Mouse (Mus musculus) cerebellum, adult 8-10 months (tissue): ENCODE data around the gene Nup133.

Experiments
- DNase-seq: peaks from one replicate; pipeline ENCODE4 v3.0.0; 2022

Gene Nup133

DNA sequence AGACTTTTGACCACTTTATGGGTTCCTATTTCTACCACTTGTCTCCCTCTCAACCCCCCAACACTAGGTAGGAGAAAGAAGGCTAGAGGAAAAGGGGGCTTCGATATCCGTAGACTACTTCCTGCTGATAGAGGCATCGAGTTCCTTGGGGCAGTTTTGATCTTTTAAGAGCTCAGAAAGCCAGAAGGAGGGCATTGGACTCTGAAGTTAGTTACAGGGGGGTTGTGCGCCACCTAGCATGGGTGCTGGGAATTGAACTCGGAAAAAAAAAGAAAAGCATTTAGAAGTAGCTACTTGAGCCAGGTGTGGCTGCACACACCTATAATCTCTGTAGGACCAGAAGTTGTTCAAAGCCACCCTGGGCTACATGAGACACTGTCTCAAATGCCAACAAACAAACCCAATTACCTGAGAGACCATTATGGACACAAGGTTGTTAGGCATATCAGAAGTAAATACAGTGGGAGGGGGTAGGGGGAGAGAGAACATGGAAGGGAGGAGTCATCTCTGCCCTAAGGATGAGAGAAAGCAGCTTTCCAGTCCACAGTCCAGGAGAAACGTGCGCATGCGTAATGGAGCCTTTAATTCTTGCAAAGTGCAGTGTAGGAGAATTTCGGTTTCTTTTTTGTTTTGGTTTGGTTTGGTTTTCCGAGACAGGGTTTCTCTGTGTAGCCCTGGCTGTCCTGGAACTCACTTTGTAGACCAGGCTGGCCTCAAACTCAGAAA is 1.2 kb upstream of the Nup133 start:
- DNase-seq = peak; percentile 57

DNA sequence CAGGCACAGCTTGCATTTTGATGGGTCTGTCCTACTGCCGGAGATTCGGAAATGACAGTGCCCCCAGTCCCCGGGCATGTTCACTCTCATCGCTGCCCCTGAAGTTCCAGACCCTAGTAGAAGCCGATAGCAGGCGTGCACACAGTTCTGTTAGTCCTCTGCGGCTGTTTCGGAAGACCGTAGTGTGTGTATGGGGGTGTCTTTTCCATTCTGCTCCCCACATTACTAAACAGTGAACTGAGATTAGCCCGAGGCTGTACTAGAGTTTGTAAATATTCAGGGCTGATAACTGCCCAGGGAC is 571 bp upstream of the Nup133 start:
- no peak for DNase-seq

DNA sequence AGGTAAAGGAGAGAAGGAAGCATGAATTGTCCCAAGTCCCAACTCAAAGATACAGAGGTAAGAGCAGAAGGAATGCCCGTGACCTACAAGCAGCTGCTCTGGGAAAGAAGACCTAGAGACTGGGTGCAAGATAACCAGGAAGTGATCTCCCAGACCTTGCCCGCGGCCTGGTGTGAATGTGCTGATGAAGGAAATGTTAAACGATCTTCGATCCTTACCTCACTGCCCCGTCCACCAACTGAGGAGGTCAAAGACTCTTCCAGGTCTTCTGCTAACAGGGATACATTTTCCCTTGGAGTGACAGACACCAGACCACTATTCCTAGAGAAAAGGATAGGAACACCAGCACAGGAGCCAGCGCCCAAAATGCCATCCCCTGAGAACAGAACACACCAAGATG is 20.0 kb downstream of the Nup133 start:
- DNase-seq = no peak

DNA sequence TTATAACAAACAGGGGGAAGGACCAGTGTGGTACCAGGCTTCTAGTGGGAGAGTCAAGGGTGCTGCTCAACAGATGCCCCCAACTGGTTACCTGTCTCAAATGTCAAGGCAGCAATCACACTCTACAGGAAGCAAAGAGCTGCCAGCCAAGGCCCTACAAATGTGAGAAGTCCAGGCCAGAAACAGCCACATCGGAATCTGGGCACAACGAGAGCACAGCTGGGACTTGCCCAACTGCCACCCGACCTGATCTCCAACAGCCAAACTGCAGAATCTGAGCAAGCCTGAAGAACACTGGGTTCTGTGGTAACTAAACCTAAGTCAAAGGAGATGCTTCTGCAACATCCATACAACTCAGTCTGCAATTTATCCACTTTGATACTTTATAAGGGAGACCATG is 23.4 kb downstream of the Nup133 start:
- DNase-seq = no peak

DNA sequence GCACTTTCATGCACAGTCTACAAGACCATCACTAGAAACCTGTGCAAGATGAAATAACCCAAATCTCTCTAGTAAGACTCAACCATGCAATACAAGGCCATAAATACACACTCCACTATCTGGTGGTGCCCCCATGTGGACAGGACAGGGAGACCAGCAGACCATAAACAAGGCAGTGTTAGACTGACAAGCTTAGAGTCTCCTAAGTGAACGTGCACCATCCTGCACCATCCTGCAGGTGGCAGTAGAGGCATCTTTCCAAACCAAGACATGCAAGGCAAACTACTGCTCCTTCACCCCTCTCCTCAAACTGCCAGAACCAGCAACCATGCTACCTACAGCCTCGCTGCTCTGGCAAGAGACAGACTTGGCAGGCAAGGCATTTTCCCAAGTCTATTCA is 24.3 kb downstream of the Nup133 start:
- DNase-seq = peak; percentile 84

DNA sequence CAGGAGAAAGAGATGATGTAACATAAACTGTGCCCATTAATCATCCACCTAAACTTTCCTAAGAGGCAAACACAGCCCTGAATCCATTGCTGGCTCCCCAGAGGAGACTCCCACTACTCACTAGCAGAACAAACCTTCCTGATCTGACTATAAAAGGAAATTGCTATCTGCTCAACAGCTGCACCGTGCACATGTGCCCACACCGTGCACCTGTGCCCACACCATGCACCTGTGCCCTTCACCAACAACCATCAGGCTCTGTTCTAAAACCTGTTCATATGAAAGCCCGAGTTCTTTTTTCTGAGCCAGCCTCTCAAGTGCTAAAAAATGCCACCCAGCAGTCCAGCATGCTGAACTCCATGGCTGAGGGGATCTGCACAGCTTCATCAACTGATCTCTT is 34.4 kb downstream of the Nup133 start:
- no peak for DNase-seq

DNA sequence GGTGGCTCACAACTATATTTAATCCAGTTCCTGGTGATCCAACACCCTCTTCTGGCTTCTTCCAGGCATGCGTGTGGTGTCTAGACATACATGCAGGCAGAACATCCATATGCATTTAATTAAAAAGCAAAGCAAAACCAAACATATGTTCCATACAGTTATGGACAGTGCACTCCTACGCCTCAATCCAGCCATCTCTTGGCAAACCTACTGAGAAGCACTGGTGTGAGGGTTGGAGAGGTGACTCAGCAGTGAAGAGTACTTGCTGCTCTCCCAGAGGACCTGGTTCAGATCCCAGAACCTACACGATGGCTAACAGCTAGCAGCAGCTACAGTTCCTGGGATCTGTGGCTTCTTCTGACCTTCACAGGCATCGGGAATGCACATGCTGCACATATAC is 36.8 kb downstream of the Nup133 start:
- DNase-seq = no peak

DNA sequence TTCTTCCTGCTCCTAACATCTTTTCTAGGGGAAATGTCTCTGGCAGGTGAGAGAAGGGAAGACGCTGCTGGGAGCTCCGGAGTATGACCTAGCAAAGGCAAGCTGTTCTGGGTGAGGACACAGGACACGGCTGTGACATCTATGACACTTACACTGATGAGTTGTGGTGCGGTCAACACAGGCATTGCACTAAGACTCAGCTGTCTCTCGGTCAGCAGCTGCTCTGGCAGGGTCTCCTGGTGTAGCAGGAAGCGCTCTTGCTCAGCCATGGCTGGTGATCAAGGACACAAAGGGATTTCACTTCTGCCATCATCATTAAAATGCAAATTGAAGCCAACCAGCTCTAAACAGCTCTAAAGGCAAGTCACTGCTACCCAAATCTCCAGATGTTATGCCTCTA is 41.5 kb downstream of the Nup133 start:
- no peak for DNase-seq

DNA sequence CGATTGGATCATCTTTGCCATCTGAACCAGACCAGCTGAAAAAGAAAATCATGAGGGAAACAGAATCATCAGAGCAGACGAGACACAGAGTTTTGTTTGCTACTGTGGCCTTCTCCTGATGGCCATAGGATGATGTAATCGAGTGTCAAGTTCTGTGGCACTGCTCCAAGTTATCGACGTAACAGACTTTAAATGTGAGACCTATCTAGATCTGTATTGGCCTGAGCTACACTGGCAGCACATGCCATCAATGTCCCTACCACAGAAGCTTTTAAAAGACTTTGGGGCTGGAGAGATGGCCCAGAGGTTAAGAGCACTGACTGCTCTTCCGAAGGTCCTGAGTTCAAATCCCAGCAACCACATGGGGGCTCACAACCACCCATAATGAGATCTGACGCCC is 46.4 kb downstream of the Nup133 start:
- no peak for DNase-seq

DNA sequence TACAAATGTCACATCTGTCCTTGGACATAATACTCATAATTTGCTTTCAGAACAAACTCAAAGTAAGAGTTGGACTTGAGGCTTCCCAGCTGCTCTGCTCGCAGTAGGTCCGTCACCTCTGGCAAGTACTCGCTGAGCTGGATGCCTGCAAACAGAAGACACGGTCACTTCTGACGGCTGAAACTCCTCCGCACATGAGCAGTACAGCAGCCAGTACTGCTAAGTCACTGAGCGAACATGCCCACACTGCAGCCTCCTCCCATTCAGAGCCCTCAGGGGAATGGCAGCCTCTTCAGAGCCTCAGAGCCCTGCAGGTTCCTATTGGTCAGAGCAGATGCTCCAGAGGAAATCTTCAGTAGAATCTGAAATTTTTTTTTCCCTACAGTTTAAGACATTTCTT is 49.7 kb downstream of the Nup133 start:
- no peak for DNase-seq

DNA sequence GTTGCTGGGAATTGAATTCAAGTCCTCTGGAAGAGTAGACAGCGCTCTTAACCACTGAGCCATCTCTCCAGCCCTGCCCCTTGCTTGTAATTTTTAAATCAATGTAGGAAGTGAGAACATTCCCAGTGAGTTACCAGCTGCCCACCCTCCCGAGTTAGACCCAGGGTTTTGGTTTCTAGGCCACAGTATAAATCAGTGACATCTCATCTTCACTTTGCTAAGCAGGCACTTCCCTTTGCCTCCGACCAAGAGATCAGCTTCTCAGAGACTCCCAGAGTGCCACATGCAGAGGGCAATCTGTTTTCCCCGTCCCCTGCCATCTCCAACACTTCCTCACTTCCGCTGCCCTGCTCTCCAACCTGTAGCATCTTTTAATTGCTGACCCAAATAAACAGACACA is 50.5 kb downstream of the Nup133 start:
- DNase-seq = no peak

DNA sequence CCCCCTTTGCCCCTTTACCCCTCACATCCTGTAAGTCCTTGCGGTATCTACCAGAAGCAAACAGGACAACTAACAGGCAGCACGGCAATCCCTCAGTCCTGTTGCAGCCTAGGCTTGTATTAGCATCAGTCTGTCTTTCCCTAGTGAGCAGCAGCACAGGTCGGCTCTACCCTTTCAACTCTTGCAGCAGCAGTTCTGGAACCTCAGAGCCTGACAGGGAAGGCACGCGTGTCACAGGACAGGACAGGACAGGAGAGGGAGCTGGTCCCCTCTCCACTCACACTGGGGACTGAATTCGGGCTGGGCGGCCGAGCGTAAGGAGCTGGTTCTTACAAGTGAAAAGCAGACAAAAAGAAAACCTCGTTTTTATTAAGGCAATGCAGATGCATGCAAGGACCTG is 52.3 kb downstream of the Nup133 start:
- DNase-seq = no peak

DNA sequence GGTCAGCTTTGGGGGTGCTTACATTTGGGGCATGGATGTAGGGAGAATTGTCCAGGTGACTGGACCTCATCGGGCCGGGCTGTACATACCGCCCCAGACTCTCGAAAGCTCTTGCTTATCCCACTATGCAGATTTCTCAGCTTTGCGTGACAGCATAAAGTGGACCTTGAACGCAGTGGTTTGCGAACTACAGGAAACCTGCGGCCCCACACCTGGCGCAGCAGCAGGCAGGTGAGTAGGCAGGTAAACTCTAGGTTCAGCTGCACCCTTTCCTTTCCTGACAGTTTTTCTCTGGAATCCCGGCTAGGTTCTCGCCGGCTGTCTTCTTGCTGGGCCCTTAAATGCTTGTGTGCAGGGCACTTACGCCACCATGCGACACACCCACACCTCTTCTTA is 52.7 kb downstream of the Nup133 start:
- no peak for DNase-seq

DNA sequence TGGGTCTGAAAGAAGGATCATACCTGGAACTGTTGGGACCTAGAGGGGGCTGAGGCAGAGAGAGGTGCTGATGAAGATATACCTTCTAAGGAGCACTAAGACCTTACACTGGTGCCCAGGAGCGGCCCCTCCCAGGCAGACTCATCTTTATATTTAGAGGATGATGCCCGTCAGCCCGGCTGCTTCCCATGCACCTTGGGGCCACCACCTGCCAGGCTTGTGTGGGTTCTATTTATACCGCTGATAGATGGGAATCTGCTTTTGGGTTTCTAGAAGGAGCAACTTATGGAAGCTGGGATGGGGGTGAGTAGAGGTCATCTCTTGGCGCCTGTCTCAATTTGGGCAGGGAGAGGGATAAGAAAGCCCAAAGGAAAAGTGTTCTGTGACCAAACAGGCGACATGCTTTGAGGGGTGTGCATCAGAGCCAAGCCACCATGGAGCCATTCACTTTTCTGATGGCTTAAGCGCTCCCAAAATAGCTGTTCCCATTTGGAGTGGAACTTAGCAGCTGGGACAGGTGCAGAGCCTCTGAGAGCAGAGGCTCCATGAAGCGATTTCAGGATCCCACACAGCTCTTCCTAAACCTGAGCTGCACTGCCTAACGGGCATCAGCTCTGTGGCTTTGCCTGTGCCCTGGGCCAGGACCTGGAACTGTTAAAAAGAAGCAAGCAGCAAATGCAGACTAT is 53.2 kb downstream of the Nup133 start:
- no peak for DNase-seq

DNA sequence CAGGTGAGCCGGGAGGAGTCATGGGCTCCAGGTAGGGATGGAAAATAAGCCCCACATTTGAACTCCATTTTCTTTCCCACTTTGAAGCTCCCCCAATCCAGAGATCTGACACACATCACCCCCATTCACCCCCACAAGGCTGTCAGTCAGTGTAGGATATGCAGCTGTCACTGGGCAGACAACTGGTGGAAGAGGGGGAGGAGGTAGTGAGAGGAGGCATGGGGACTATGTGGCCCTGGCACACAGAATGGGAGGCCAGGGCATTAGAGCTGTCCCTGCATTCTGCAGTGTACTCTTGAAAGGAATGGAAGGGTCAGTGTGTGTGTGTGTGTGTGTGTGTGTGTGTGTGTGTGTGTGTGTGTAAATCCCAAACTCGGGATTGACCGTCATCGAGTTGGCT is 53.8 kb downstream of the Nup133 start:
- DNase-seq = no peak

DNA sequence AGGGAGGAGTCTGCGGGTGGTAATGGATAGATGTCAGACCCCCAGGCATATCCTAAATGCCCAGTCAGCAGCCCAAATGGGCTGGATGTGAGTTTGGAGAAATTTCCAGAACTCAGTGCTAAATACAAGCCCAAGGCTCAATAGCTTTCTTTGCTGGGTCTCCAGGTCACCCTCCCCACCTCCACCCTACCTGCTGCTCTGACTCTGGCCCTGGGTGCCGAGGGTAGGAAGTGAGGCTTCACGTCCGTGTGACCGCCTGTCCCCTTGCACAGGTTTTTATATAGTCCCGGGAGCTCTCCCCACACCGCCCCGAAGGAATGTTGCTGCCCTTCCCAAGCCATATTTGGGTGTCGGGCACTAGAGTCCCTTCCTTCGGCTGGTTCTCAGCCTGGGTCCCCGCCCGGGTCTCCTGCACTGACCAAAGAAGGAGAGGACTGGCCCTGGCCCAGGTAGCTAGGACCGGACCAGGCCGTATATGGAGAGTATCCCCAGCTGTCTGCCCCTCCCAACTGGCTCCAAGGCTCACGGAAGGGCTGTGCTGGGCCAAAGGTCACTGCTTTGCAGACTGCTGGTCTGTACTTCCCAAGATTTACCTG is 54.5 kb downstream of the Nup133 start, which contains the start of gene Acta1:
Gene Acta1 (minus strand): TSS at position 250 of the 596 bp plus-strand sequence.
- no peak for DNase-seq

DNA sequence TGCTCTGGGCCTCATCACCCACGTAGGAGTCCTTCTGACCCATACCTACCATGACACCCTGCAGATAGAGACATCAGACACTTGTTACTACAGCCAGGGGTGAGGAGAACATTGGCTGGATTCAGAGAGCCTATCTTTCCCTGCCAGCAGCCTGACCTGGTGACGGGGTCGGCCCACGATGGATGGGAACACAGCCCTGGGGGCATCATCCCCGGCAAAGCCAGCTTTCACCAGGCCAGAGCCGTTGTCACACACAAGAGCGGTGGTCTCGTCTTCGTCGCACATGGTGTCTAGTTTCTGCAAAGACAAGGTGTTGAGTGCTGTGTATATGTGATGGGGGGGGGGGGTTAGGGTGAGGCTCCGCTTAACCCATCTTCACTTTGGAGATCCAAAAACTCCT is 55.7 kb downstream of the Nup133 start:
- DNase-seq = no peak

DNA sequence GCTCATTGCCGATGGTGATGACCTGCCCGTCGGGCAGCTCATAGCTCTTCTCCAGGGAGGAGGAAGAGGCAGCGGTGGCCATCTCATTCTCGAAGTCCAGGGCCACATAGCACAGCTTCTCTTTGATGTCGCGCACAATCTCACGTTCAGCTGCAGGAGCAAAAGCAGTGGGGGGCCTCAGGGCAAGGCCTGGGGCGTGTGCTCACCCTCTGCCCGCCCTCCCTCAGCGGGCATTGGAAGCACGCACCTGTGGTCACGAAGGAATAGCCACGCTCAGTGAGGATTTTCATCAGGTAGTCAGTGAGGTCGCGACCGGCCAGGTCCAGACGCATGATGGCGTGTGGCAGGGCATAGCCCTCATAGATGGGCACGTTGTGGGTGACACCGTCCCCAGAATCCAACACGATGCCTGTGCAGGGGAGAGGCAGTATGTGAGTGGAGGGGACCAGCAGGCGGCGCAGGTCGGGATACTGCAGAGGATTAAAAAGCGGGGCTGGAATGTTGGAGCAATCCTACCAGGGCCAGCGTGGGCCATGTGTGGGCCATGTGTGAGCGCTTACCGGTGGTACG is 56.4 kb downstream of the Nup133 start:
- no peak for DNase-seq

DNA sequence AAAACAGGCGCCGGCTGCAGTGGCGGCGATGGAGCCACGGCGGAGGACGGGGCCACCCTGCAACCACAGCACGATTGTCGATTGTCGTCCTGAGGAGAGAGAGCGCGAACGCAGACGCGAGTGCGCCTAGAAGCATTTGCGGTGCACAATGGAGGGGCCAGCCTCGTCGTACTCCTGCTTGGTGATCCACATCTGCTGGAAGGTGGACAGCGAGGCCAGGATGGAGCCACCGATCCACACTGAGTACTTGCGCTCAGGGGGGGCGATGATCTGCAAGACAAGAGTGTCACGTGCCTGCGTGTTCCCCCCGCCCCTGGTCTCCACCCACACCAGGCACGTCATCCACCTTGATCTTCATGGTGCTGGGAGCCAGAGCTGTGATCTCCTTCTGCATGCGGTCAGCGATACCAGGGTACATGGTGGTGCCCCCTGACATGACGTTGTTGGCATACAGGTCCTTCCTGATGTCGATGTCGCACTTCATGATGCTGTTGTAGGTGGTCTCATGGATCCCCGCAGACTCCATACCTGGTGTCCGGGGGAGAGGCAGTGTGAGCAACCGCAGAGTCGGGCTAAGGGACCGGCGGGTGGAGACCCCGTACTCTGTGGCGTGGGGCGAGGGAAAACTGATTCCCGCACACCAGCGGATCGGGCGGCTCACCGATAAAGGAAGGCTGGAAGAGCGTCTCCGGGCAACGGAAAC is 57.0 kb downstream of the Nup133 start:
- DNase-seq = peak; percentile 88

DNA sequence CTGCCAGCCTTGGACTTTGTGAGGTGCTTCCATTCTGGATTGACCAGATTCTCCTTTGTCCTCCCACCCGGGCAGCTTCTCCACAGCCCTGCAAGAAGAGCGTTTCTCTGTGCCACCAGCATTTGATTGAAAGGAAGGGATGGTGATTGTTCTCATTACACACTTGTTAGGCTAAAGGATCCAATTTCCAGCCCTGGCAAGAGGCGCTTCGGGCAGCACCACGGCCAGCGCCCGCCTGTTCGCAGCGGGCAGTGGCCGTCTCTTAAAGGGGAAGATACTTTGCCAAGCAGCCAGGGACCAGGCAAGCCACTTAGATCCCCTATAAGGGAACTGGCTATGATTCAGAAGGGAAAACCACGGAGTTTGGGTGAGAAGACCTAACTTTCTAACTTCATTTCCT is 57.8 kb downstream of the Nup133 start:
- DNase-seq = peak; percentile 74

DNA sequence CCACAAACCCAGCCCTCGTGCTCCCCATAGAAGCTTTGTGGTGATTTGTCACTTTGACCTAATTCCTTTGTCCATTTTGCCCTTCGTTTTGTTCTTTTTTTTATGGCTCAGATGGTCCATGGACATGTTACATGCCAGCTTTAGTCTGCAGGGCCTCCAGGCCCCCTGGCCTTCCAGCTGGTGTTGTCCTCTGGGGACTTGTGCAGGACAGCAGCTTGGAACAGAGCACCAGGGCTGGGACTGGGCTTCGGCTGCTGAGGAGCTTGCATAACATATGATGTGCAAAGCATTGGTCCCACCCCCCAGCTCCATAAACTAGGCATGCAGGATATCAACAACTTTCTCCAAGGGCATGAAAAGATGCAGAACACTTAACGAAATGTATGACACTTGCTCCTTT is 59.3 kb downstream of the Nup133 start:
- no peak for DNase-seq

DNA sequence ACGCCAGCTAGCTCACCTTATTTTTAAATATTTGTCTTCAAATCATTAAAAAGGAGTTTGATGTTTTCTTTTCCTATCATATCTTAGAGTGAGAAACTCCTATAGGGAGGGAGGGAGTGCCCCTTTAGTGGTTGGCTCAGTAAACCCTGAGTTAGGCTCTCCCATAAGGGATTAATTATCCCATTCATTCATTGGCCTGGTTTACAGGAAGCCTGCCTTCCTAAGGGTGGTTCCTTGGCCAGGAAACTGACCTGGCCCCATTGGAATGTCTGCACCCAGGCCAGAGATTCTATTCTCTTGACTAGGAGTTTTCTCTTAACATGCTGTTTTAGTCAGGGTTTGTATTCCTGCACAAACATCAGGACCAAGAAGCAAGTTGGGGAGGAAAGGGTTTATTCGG is 61.1 kb downstream of the Nup133 start:
- no peak for DNase-seq

DNA sequence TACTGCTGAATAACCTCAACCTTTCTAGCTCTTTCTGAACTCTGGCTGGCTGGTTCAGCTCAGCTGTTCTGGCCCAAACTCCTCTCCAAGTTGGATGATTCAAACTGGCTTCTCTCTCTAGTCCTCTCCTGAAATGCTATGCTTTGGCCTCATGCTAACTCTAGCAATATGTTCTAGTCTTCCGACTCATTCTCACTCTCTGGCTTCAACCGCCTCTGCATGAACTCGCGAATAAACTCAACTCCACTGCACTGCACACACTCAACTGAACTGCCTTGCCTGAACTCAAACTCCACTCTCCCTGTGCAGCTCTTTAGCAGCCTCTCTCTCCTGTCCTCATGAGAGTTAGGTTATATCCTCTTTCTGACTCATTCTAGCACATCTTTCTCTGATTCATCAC is 61.9 kb downstream of the Nup133 start:
- no peak for DNase-seq
